Mouse (Mus musculus) lung, postnatal 0 days (tissue): ENCODE results near the gene Catsper2.

ENCODE experiments used
- CTCF ChIP-seq: IDR thresholded peaks from 2 replicates; pipeline ENCODE4 v1.5.1; 2016; ENCODE audit warnings: antibody characterized with exemption, mild to moderate bottlenecking
- EP300 ChIP-seq: IDR thresholded peaks from 2 replicates; pipeline ENCODE4 v1.6.1; 2016; ENCODE audit warnings: antibody characterized with exemption, mild to moderate bottlenecking, control low read depth

- TF ChIP-seq CTCF (no peak), EP300 (no peak)
Measured at GRCm38 (mm10) chr2:121460071-121460470, 46.5 kb upstream of the Catsper2 start.
